ENCODE assay signal across 8 mouse cellular contexts in the genomic region with DNA sequence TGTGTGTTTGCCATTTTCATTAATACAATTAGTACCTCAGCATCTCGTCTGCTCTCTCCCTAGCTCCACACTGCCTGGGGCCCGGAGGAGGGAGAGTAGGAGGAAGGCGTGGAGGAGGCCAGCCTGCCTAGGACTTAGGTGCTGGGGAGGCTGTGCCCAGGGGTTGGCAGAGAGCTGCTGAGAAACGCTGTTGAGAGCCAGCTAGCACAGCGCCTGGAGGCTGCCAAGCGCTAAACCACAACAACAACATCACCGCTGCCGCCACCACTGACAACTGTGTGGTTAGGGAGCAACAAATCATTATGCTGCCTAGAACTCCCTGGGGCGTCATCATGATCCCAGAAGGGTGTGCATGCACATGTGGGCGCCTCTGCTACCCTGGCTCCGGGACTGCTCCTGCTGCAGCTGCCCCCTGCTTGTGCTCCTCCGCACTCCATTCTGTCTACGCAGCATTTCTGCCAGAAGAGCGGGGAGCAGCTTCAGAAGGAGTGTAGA. TPM values are rescaled to one million over a fixed set of nuclear protein-coding genes. Genes with fewer than 3 reads are reported as not detected.
DNase-seq lines count a peak whose midpoint lies in the region; ATAC-seq and TF ChIP-seq lines count a peak whose summit lies in the region.

No protein-coding gene starts in this region.

- H3K36me3 ChIP-seq in kidney, embryonic 16.5 days (ENCODE audit: insufficient read depth, low read length), result no peaks in the 10 kb centered on the region
- H3K36me3 ChIP-seq in hindbrain, embryonic 11.5 days (ENCODE audit: control insufficient read depth, insufficient read depth, low read length), result no peaks in the 10 kb centered on the region
- no peaks in the 10 kb centered on the region for H3K36me3 ChIP-seq in limb, embryonic 14.5 days (ENCODE audit: control insufficient read depth, insufficient read depth, low read length)

- no peak for DNase-seq in kidney, adult 9 months
- DNase-seq in adrenal gland, postnatal 25 days, result peak; percentile 24
- peak; percentile 21 for DNase-seq in hindbrain, embryonic 11.5 days (ENCODE audit: low spot score)
- DNase-seq in limb, embryonic 14.5 days (ENCODE audit: low spot score), result no peak
- DNase-seq in retina, embryonic 14.5 days (ENCODE audit: low spot score), result peak; percentile 8
- DNase-seq in lung, postnatal 36 days, result no peak
- DNase-seq in cerebellum, postnatal 25 days, result no peak

- TF ChIP-seq POLR2A in limb, embryonic 14.5 days (IDR thresholded peaks at IDR 0.05; ENCODE audit: borderline replicate concordance, extremely low read depth, insufficient read depth, insufficient read length), result no peak

- ATAC-seq in kidney, embryonic 16.5 days (ENCODE audit: low FRiP score, low TSS enrichment), result peak; percentile 70; the same call in 1 of the 2 replicates
- peak; percentile 53 for ATAC-seq in hindbrain, embryonic 11.5 days (ENCODE audit: low FRiP score)
- no peak for ATAC-seq in limb, embryonic 14.5 days (ENCODE audit: low FRiP score, low read depth)

- H3K4me2 ChIP-seq in kidney, embryonic 16.5 days (replicated peaks; ENCODE audit: low read depth, low read length), result peak overlapping the region; percentile 20; the same call in 1 of the 2 replicates
- peak overlapping the region; percentile 9; the same call in 1 of the 2 replicates for H3K4me2 ChIP-seq in hindbrain, embryonic 11.5 days (replicated peaks; ENCODE audit: low read depth, low read length)
- no peak overlapping the region; the same call in 1 of the 2 replicates for H3K4me2 ChIP-seq in limb, embryonic 14.5 days (replicated peaks; ENCODE audit: low read depth, low read length, severe bottlenecking)

- H3K27me3 ChIP-seq in kidney, embryonic 16.5 days (ENCODE audit: insufficient read depth, low read length), result 0 out of 2 replicates have a peak, but pooled peaks cover 3% of the 10 kb centered on the region
- H3K27me3 ChIP-seq in hindbrain, embryonic 11.5 days (ENCODE audit: control insufficient read depth, insufficient read depth, low read length), result no peaks in the 10 kb centered on the region
- H3K27me3 ChIP-seq in limb, embryonic 14.5 days (ENCODE audit: control insufficient read depth, insufficient read depth, low read length), result no peaks in the 10 kb centered on the region

- no peak overlapping the region for H3K27ac ChIP-seq in kidney, embryonic 16.5 days (ENCODE audit: low read length)
- H3K27ac ChIP-seq in hindbrain, embryonic 11.5 days (ENCODE audit: low read depth, low read length), result peak overlapping the region; percentile 27; the same call in 1 of the 2 replicates
- no peak overlapping the region for H3K27ac ChIP-seq in limb, embryonic 14.5 days (replicated peaks; ENCODE audit: low read depth, low read length)

- no peak overlapping the region for H3K9ac ChIP-seq in kidney, embryonic 16.5 days (replicated peaks; ENCODE audit: low read length)
- no peak overlapping the region for H3K9ac ChIP-seq in hindbrain, embryonic 11.5 days (ENCODE audit: low read depth, low read length)
- peak overlapping the region; percentile 8; the same call in 1 of the 2 replicates for H3K9ac ChIP-seq in limb, embryonic 14.5 days (ENCODE audit: low read depth, low read length, severe bottlenecking)

- no peak overlapping the region for H3K4me3 ChIP-seq in kidney, embryonic 16.5 days (ENCODE audit: low read length)
- no peak overlapping the region for H3K4me3 ChIP-seq in hindbrain, embryonic 11.5 days (ENCODE audit: low read depth, low read length)
- no peak overlapping the region for H3K4me3 ChIP-seq in limb, embryonic 14.5 days (replicated peaks; ENCODE audit: low read length)

- H3K4me1 ChIP-seq in kidney, embryonic 16.5 days (ENCODE audit: insufficient read depth, low read length), result no peaks in the 10 kb centered on the region
- no peaks in the 10 kb centered on the region for H3K4me1 ChIP-seq in hindbrain, embryonic 11.5 days (replicated peaks; ENCODE audit: control insufficient read depth, insufficient read depth, low read length)
- peaks cover 6% of the 10 kb centered on the region for H3K4me1 ChIP-seq in limb, embryonic 14.5 days (ENCODE audit: control insufficient read depth, insufficient read depth, low read length)

- no peaks in the 10 kb centered on the region for H3K9me3 ChIP-seq in kidney, embryonic 16.5 days (ENCODE audit: low read length)
- H3K9me3 ChIP-seq in hindbrain, embryonic 11.5 days (ENCODE audit: control insufficient read depth, low read length), result no peaks in the 10 kb centered on the region
- no peaks in the 10 kb centered on the region for H3K9me3 ChIP-seq in limb, embryonic 14.5 days (ENCODE audit: control insufficient read depth, low read length)

- WGBS in kidney, embryonic 16.5 days, result 26% methylated on average over 14 of the region's 14 CpGs
- WGBS in hindbrain, embryonic 11.5 days, result 35% methylated on average over 14 of the region's 14 CpGs
- 20% methylated on average over 14 of the region's 14 CpGs for WGBS in limb, embryonic 14.5 days

RNA-seq across cellular contexts. Expression of a gene that starts 21.0 kb away (rescaled TPM):
- 13.2 and 13.6 TPM in 2 replicates for polyA plus RNA-seq in kidney, embryonic 16.5 days (2015; fragmentation: Nextera tagmentation; extraction: Ambion mirVana)
- total RNA-seq in adrenal gland, postnatal 25 days (2021), result 15.7 and 18.8 TPM in 2 replicates
- 7.8 and 8.8 TPM in 2 replicates for polyA plus RNA-seq in hindbrain, embryonic 11.5 days (2014; fragmentation: Nextera tagmentation; extraction: Ambion mirVana)
- 7.8 and 8.1 TPM in 2 replicates for polyA plus RNA-seq in limb, embryonic 14.5 days (2012; rRNA removed)
- 9.4 and 12.0 TPM in 2 replicates for polyA plus RNA-seq in limb, embryonic 14.5 days (2014; fragmentation: Nextera tagmentation; extraction: Ambion mirVana)

RNA-seq across cellular contexts. Expression of a gene that starts 23.8 kb away (rescaled TPM):
- polyA plus RNA-seq in kidney, embryonic 16.5 days (2015; fragmentation: Nextera tagmentation; extraction: Ambion mirVana), result 2.1 and 2.6 TPM in 2 replicates
- total RNA-seq in adrenal gland, postnatal 25 days (2021), result 0.86 and 1.4 TPM in 2 replicates
- 3.4 TPM in 2 replicates for polyA plus RNA-seq in hindbrain, embryonic 11.5 days (2014; fragmentation: Nextera tagmentation; extraction: Ambion mirVana)
- 17.7 and 26.1 TPM in 2 replicates for polyA plus RNA-seq in limb, embryonic 14.5 days (2012; rRNA removed)
- polyA plus RNA-seq in limb, embryonic 14.5 days (2014; fragmentation: Nextera tagmentation; extraction: Ambion mirVana), result 12.3 and 17.2 TPM in 2 replicates

RNA-seq across cellular contexts. Expression of a gene that starts 37.0 kb away (rescaled TPM):
- polyA plus RNA-seq in kidney, embryonic 16.5 days (2015; fragmentation: Nextera tagmentation; extraction: Ambion mirVana), result 6.1 and 6.6 TPM in 2 replicates
- 4.2 and 4.8 TPM in 2 replicates for total RNA-seq in adrenal gland, postnatal 25 days (2021)
- polyA plus RNA-seq in hindbrain, embryonic 11.5 days (2014; fragmentation: Nextera tagmentation; extraction: Ambion mirVana), result 19.8 and 22.2 TPM in 2 replicates
- 1.8 and 2.5 TPM in 2 replicates for polyA plus RNA-seq in limb, embryonic 14.5 days (2012; rRNA removed)
- 3.1 and 4.1 TPM in 2 replicates for polyA plus RNA-seq in limb, embryonic 14.5 days (2014; fragmentation: Nextera tagmentation; extraction: Ambion mirVana)

RNA-seq across cellular contexts. Expression of a gene that starts 37.4 kb away (rescaled TPM):
- polyA plus RNA-seq in kidney, embryonic 16.5 days (2015; fragmentation: Nextera tagmentation; extraction: Ambion mirVana), result 2.4 and 2.8 TPM in 2 replicates
- 4.8 and 5.8 TPM in 2 replicates for total RNA-seq in adrenal gland, postnatal 25 days (2021)
- 0.80 and 0.85 TPM in 2 replicates for polyA plus RNA-seq in hindbrain, embryonic 11.5 days (2014; fragmentation: Nextera tagmentation; extraction: Ambion mirVana)
- 4.8 and 5.2 TPM in 2 replicates for polyA plus RNA-seq in limb, embryonic 14.5 days (2012; rRNA removed)
- polyA plus RNA-seq in limb, embryonic 14.5 days (2014; fragmentation: Nextera tagmentation; extraction: Ambion mirVana), result 0.59 and 1.4 TPM in 2 replicates

RNA-seq across cellular contexts. Expression of a gene that starts 48.6 kb away (rescaled TPM):
- polyA plus RNA-seq in kidney, embryonic 16.5 days (2015; fragmentation: Nextera tagmentation; extraction: Ambion mirVana), result 87.0 and 96.5 TPM in 2 replicates
- total RNA-seq in adrenal gland, postnatal 25 days (2021), result 27.5 and 35.3 TPM in 2 replicates
- polyA plus RNA-seq in hindbrain, embryonic 11.5 days (2014; fragmentation: Nextera tagmentation; extraction: Ambion mirVana), result 29.1 and 31.2 TPM in 2 replicates
- polyA plus RNA-seq in limb, embryonic 14.5 days (2012; rRNA removed), result 34.7 and 35.4 TPM in 2 replicates
- polyA plus RNA-seq in limb, embryonic 14.5 days (2014; fragmentation: Nextera tagmentation; extraction: Ambion mirVana), result 44.1 and 48.3 TPM in 2 replicates

Comparison
In these comparisons a context has a peak if more than half of its experiments do, and no peak if none do; other contexts are left out.
1. DNase-seq: peak in adrenal gland, postnatal 25 days (single experiment), hindbrain, embryonic 11.5 days (single experiment) and retina, embryonic 14.5 days (single experiment); none in kidney, adult 9 months (single experiment), limb, embryonic 14.5 days (single experiment), lung, postnatal 36 days (single experiment) and cerebellum, postnatal 25 days (0 of 2).